Mouse (Mus musculus) brown adipose tissue, adult 24 weeks (tissue): ENCODE results near the gene Tcaim. TPM values are rescaled to one million over a fixed set of nuclear protein-coding genes. Genes with fewer than 3 reads are reported as not detected.
"Not testable (repeated sequence)": the region's sequence is repeated elsewhere in the genome, so short reads cannot be mapped to it uniquely, and the experiment has no call there.

Experiments used
- H3K27ac ChIP-seq: fragments of 200-500 bp; replicated peaks from 2 replicates; pipeline ENCODE4 v1.5.1; 2012; ENCODE audit warnings: low read depth, mild to moderate bottlenecking, low read length
- H3K4me1 ChIP-seq: fragments of 200-500 bp; 2 replicates; pipeline ENCODE4 v1.6.1; 2012; ENCODE audit warnings: low read length, mixed read lengths; ENCODE audit not compliant: control insufficient read depth, insufficient read depth, insufficient read length
- H3K4me3 ChIP-seq: fragments of 200-500 bp; 2 replicates; pipeline ENCODE4 v1.5.1; 2012; ENCODE audit warnings: low read depth, mild to moderate bottlenecking, low read length, moderate library complexity; ENCODE audit not compliant: insufficient read depth
- polyA plus RNA-seq: library from polyadenylated mRNA; stranded (reverse); fragments of >200 nt; gene quantifications from 2 replicates; pipeline ENCODE4 v1.2.4, GENCODE M21; 2012; ENCODE audit not compliant: missing spikeins, insufficient read depth, insufficient read length

The Tcaim gene
- polyA plus RNA-seq, 1 experiment: 23.5 TPM

DNA sequence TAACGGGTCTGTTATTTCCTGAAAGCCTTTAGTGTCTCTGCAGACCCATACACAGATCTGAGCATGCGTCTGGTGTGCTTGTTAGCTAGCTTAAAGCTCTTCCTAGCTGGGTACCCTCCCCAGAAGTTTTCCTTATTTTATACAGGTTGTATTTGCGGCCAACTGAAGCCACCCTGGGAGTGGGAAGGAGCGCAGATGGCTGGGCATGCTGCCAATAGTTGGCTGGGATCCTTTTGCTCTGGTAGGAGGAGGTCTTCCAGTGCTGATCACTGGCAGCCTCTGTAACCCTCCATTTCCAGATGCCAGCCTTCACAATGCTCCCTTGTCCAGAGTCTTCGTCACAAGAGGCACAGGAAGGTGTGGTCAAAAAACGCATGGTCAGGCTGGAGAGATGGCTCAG lies 31.5 kb downstream of the Tcaim start:
- H3K4me1 ChIP-seq: no peaks in the 10 kb centered on the region
- H3K4me3 ChIP-seq: no peak overlapping the region
- H3K27ac ChIP-seq: peak overlapping the region; percentile 40; the same call in 1 of the 2 replicates

DNA sequence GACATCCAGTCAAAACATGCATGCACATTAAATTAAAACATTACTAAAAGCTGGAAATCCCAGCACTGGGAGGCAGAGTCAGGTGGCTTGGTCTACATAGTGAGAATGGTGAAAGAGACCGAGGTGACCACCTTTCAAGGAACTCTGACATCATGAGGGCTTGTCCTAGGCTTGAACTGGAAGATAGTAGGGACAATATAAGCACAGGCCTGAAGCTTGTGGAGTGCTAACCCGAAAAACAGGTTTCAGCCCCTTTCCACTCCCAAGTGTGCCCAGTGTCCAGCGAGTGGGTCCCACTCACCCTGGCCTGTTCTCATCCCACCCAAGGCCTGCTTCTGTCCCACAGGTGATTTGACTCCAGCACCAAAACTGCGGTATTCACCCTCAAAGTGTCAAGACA lies 31.9 kb downstream of the Tcaim start:
- H3K4me3 ChIP-seq: no peak overlapping the region
- H3K27ac ChIP-seq: 0 out of 2 replicates have a peak overlapping the region, but pooled peaks have one; percentile 17
- H3K4me1 ChIP-seq: no peaks in the 10 kb centered on the region

DNA sequence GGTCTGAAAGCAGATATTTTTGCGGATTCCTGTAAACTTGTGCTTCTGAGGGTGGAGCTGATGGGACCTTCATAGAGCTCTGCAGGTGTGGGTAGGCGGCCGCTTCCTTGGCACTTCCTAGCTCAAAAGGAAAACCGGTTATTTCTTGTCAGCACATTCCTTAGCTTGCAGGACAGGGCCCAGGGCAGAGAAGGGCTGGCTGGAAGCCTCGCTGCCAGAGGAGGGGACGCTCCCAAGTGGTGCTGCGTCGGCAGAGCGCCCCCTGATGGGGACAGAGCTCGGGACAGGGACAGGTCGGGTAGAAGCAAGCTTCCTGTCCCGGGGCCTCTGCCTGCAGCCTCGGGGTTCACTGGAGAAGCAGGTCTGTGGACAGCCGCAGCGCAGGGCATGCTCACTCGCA lies 32.3 kb downstream of the Tcaim start:
- Histone ChIP-seq H3K27ac (no peak overlapping the region), H3K4me1 (no peaks in the 10 kb centered on the region), H3K4me3 (no peak overlapping the region)

GRCm38 (mm10) chr9:122843760-122844159 lies 38.4 kb downstream of the Tcaim start, which contains the start of gene Gm35549:
Gene Gm35549 (minus strand): TSS chr9:122844035.
- H3K4me3 ChIP-seq: no peak within 1 kb of the TSS
- H3K27ac ChIP-seq: no peak within 1 kb of the TSS
- no peaks in the 10 kb centered on the region for H3K4me1 ChIP-seq

DNA sequence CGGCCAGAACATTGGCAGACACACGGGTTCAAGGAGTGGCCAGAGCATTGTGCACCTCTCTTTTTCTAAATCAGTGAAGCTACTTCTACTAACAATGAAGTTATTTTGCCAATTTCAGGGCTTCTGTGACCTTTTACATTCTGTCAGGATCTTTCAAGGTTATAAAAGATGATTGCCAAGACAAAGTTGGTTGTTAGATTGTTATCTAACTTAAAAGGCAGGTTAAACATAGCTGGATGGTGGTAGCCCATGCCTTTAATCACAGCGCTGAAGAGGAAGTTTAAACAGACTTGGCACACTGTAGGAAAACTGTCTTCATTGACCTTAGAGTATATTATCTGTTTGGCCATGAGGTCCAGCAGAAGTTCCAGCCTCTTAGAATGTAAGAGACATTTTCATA lies 40.3 kb downstream of the Tcaim start:
- no peak overlapping the region for H3K4me3 ChIP-seq
- no peaks in the 10 kb centered on the region for H3K4me1 ChIP-seq
- H3K27ac ChIP-seq: no peak overlapping the region

DNA sequence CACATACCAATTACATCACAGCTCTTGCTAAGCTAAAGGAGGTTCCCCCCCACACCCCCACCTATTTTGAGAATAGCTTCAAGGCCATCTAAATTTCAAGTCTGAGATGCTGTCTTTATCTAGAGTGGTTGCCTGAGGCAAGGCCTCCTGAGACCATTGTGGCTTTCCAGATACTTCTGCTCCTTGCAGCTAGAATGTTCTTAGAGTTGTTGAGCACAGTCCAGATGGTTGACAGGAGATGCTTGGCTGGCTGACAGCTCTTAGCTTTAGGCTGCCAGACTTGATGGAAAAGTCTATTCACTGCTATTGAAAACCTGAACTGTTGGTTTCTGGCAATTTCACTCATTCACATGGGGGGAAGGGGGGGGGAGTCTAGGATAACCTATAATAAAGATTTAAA lies 40.8 kb downstream of the Tcaim start:
- no peaks in the 10 kb centered on the region for H3K4me1 ChIP-seq
- H3K27ac ChIP-seq: no peak overlapping the region
- H3K4me3 ChIP-seq: no peak overlapping the region

- H3K4me1 ChIP-seq, H3K4me3 ChIP-seq, H3K27ac ChIP-seq: not testable (repeated sequence)
These were observed 42.5 kb downstream of the Tcaim start for GRCm38 (mm10) chr9:122847811-122848311.

GRCm38 (mm10) chr9:122854526-122854925 lies 49.2 kb downstream of the Tcaim start:
- Histone ChIP-seq H3K27ac (no peak overlapping the region), H3K4me3 (no peak overlapping the region), H3K4me1 (no peaks in the 10 kb centered on the region)

GRCm38 (mm10) chr9:122855141-122855540 lies 49.8 kb downstream of the Tcaim start:
- not testable (repeated sequence) for H3K27ac ChIP-seq

DNA sequence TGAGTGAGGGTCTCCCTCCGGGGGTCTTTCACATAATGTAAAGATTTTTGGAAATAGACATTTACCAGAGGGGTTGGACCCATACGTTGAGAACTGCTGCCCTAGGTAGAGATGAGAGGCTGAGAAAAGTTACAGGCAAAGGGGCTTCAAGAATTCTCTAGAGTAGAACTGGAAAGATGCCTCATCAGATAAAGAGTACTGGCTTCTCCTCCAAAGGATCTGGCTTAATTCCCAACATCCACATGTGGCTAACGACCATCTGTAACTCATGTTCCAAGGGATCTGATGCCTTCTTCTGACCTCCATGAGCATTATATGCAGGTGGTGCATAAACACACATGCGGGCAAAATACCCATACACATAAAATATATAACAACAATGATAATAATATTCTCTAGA lies 50.3 kb downstream of the Tcaim start:
- Histone ChIP-seq H3K4me1 (no peaks in the 10 kb centered on the region), H3K4me3 (no peak overlapping the region), H3K27ac (no peak overlapping the region)

More at GRCm38 (mm10) chr9:122855141-122855540, 49.8 kb downstream of the Tcaim start:
- not testable (repeated sequence) for H3K4me1 ChIP-seq, H3K4me3 ChIP-seq

- Histone ChIP-seq H3K4me1 (no peaks in the 10 kb centered on the region), H3K27ac (no peak overlapping the region), H3K4me3 (no peak overlapping the region)
These were observed 51.4 kb downstream of the Tcaim start for GRCm38 (mm10) chr9:122856716-122857115.

GRCm38 (mm10) chr9:122860752-122861151 lies 55.4 kb downstream of the Tcaim start:
- H3K4me1 ChIP-seq: peaks cover 4% of the 10 kb centered on the region; the same call in 1 of the 2 replicates
- H3K4me3 ChIP-seq: no peak overlapping the region
- no peak overlapping the region for H3K27ac ChIP-seq

GRCm38 (mm10) chr9:122863731-122864130 lies 58.4 kb downstream of the Tcaim start:
- peaks cover 4% of the 10 kb centered on the region; the same call in 1 of the 2 replicates for H3K4me1 ChIP-seq
- no peak overlapping the region for H3K27ac ChIP-seq

DNA sequence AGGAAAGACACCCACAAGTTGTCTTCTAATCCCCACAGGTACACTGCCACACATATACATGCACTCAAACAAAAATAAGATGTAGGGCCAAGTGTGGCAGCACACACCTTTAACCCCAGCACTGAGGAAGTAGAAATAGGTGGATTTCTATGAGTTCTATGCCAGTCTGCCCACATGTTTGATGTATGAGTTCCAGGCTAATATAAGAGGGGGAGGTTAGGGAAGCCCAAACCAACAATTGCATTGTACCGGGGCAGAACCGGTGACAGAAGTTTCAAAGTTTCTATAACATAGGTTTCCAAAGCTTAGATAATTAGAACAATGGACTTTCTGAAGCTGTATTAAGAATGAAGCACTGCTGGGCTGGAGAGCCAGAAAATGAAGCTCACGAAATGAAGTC lies 59.5 kb downstream of the Tcaim start:
- Histone ChIP-seq H3K4me3 (peak overlapping the region; percentile 48), H3K4me1 (peaks cover 4% of the 10 kb centered on the region; the same call in 1 of the 2 replicates), H3K27ac (no peak overlapping the region)

More at GRCm38 (mm10) chr9:122863731-122864130, 58.4 kb downstream of the Tcaim start:
- no peak overlapping the region for H3K4me3 ChIP-seq

- Histone ChIP-seq H3K27ac (peak within 1 kb of the TSS; percentile 98), H3K4me3 (peak within 1 kb of the TSS; percentile 100), H3K4me1 (peaks cover 4% of the 10 kb centered on the region; the same call in 1 of the 2 replicates)
These were observed 60.4 kb downstream of the Tcaim start, which contains the start of gene Zfp445 for GRCm38 (mm10) chr9:122865697-122866166. Gene Zfp445 (minus strand): TSS chr9:122866006.

- H3K4me3 ChIP-seq: peak overlapping the region; percentile 100
- H3K27ac ChIP-seq: peak overlapping the region; percentile 62
- peaks cover 4% of the 10 kb centered on the region; the same call in 1 of the 2 replicates for H3K4me1 ChIP-seq
These were observed 60.9 kb downstream of the Tcaim start for GRCm38 (mm10) chr9:122866192-122866591.
